Comparison of ENCODE assay signal across 8 mouse cellular contexts in genomic region chr7:16614888-16615715, GRCm38 (mm10). TPM values are rescaled to one million over a fixed set of nuclear protein-coding genes. Genes with fewer than 3 reads are reported as not detected.
DNase-seq lines count a peak whose midpoint lies in the region; ATAC-seq and TF ChIP-seq lines count a peak whose summit lies in the region.

Arhgap35 (minus strand) TSS chr7:16614993.

- peak; percentile 97 for ATAC-seq in forebrain, embryonic 11.5 days (replicated peaks; ENCODE audit: low FRiP score)
- ATAC-seq in heart, embryonic 16.5 days (replicated peaks; ENCODE audit: extremely low read depth, insufficient read depth, low FRiP score) = peak; percentile 95
- ATAC-seq in liver, embryonic 15.5 days (ENCODE audit: insufficient read depth) = peak; percentile 92
- peak; percentile 97 for ATAC-seq in neural tube, embryonic 12.5 days (ENCODE audit: low FRiP score, low read depth)

- H3K4me3 ChIP-seq in CH12.LX (replicated peaks in 1 of 3; ENCODE audit: low read depth in 2 of 3, low read length in 2 of 3, poor library complexity in 1 of 3) = peak within 1 kb of the TSS; percentile 70 to 100 (median 86)
- peak within 1 kb of the TSS; percentile 85 for H3K4me3 ChIP-seq in forebrain, embryonic 11.5 days (ENCODE audit: low read depth, low read length)
- H3K4me3 ChIP-seq in heart, embryonic 16.5 days (ENCODE audit: low read length) = peak within 1 kb of the TSS; percentile 87
- H3K4me3 ChIP-seq in liver, embryonic 15.5 days (replicated peaks) = peak within 1 kb of the TSS; percentile 73
- peak within 1 kb of the TSS; percentile 93 for H3K4me3 ChIP-seq in neural tube, embryonic 12.5 days

- no peak for TF ChIP-seq EP300 in CH12.LX (IDR thresholded peaks at IDR 0.05; ENCODE audit: low read length)

- H3K9me3 ChIP-seq in CH12.LX (replicated peaks; ENCODE audit: low read length) = peaks cover under 1% of the 10 kb centered on the region
- H3K9me3 ChIP-seq in forebrain, embryonic 11.5 days (ENCODE audit: control insufficient read depth, low read length) = no peaks in the 10 kb centered on the region
- H3K9me3 ChIP-seq in heart, embryonic 16.5 days (replicated peaks; ENCODE audit: control insufficient read depth, low read length) = no peaks in the 10 kb centered on the region
- no peaks in the 10 kb centered on the region for H3K9me3 ChIP-seq in liver, embryonic 15.5 days (replicated peaks)
- no peaks in the 10 kb centered on the region for H3K9me3 ChIP-seq in neural tube, embryonic 12.5 days

- H3K79me2 ChIP-seq in CH12.LX (replicated peaks; ENCODE audit: control insufficient read depth, extremely low read depth, insufficient read depth, poor library complexity, severe bottlenecking) = peaks cover 20% of the 10 kb centered on the region

- under 1% methylated on average over 67 of the region's 78 CpGs for WGBS in forebrain, embryonic 11.5 days
- WGBS in heart, embryonic 16.5 days = under 1% methylated on average over 68 of the region's 78 CpGs
- WGBS in liver, embryonic 15.5 days (ENCODE audit: insufficient replicate concordance) = under 1% methylated on average over 78 of the region's 78 CpGs
- WGBS in neural tube, embryonic 12.5 days = under 1% methylated on average over 78 of the region's 78 CpGs

- H3K4me1 ChIP-seq in CH12.LX (ENCODE audit: control insufficient read depth in 1 of 2, insufficient read depth in 2 of 2) = peaks cover 3 to 46% of the 10 kb centered on the region in 2 experiments; a peak in 3 of 4 replicates
- peaks cover 15% of the 10 kb centered on the region; the same call in 1 of the 2 replicates for H3K4me1 ChIP-seq in forebrain, embryonic 11.5 days (replicated peaks; ENCODE audit: control insufficient read depth, insufficient read depth, low read length)
- H3K4me1 ChIP-seq in heart, embryonic 16.5 days (ENCODE audit: control insufficient read depth, insufficient read depth, low read length) = peaks cover 47% of the 10 kb centered on the region
- peaks cover 48% of the 10 kb centered on the region for H3K4me1 ChIP-seq in liver, embryonic 15.5 days (replicated peaks)
- peaks cover 45% of the 10 kb centered on the region for H3K4me1 ChIP-seq in neural tube, embryonic 12.5 days

- dilution Hi-C loops in CH12.LX (cut with MboI; ENCODE audit: extremely low pct_ligation_motif_present, extremely low pct_unique_long_range_greater_than_20kb, low sequenced_read_pairs) = no loop called here

- H3K27ac ChIP-seq in CH12.LX (ENCODE audit: insufficient read depth, low read depth) = peak within 1 kb of the TSS; percentile 86
- H3K27ac ChIP-seq in forebrain, embryonic 11.5 days (ENCODE audit: low read depth, low read length) = peak within 1 kb of the TSS; percentile 100
- H3K27ac ChIP-seq in heart, embryonic 16.5 days (ENCODE audit: low read length) = peak within 1 kb of the TSS; percentile 100
- peak within 1 kb of the TSS; percentile 90 for H3K27ac ChIP-seq in liver, embryonic 15.5 days (replicated peaks)
- H3K27ac ChIP-seq in neural tube, embryonic 12.5 days = peak within 1 kb of the TSS; percentile 100

- no peak for TF ChIP-seq RAD21 in CH12.LX (IDR thresholded peaks at IDR 0.05; ENCODE audit: low read depth, low read length)

- H3K36me3 ChIP-seq in CH12.LX (replicated peaks in 1 of 2; ENCODE audit: control insufficient read depth in 1 of 2, insufficient read depth in 1 of 2, low read length in 1 of 2) = peaks cover 0 to 3% of the 10 kb centered on the region in 2 experiments
- no peaks in the 10 kb centered on the region for H3K36me3 ChIP-seq in forebrain, embryonic 11.5 days (ENCODE audit: control insufficient read depth, insufficient read depth, low read length)
- no peaks in the 10 kb centered on the region for H3K36me3 ChIP-seq in heart, embryonic 16.5 days (ENCODE audit: control insufficient read depth, insufficient read depth)
- no peaks in the 10 kb centered on the region for H3K36me3 ChIP-seq in liver, embryonic 15.5 days (replicated peaks)
- no peaks in the 10 kb centered on the region for H3K36me3 ChIP-seq in neural tube, embryonic 12.5 days

- in situ Hi-C loops in CH12.LX (cut with MboI; ENCODE audit: low pct_ligation_motif_present, low pct_unique_long_range_greater_than_20kb, low sequenced_read_pairs) = loop anchor here (5.0 kb wide), 2 partner anchors 38 to 108 kb away; no protein-coding TSS in a partner anchor

- peak; percentile 97 for DNase-seq in CH12.LX (ENCODE audit: extremely low read depth)
- peak; percentile 92 for DNase-seq in c-Kit-positive CD71-positive TER-119-negative erythroid progenitor cells, embryonic 14.5 days (ENCODE audit: low read depth)
- peak; percentile 100 for DNase-seq in forebrain, embryonic 11.5 days (ENCODE audit: low spot score)
- DNase-seq in kidney, postnatal 36 days = peak; percentile 99
- DNase-seq in telencephalon, adult 2 months (ENCODE audit: low read depth, low spot score) = peak; percentile 100

- no peak for TF ChIP-seq CTCF in CH12.LX (conservative IDR thresholded peaks at IDR 0.05 in 1 of 2, IDR thresholded peaks at IDR 0.05 in 1 of 2; ENCODE audit: low read depth in 2 of 2, low read length in 2 of 2)

- peak within 1 kb of the TSS; percentile 95 for H3K9ac ChIP-seq in CH12.LX (ENCODE audit: insufficient read depth, low read depth)
- H3K9ac ChIP-seq in forebrain, embryonic 11.5 days (ENCODE audit: low read length) = peak within 1 kb of the TSS; percentile 99
- H3K9ac ChIP-seq in heart, embryonic 16.5 days (ENCODE audit: low read length) = peak within 1 kb of the TSS; percentile 97
- H3K9ac ChIP-seq in liver, embryonic 15.5 days = peak within 1 kb of the TSS; percentile 77
- peak within 1 kb of the TSS; percentile 99 for H3K9ac ChIP-seq in neural tube, embryonic 12.5 days

- peak; percentile 72 for TF ChIP-seq POLR2A in CH12.LX (IDR thresholded peaks at IDR 0.05; ENCODE audit: low read depth, low read length)

- peak within 1 kb of the TSS; percentile 62 for H3K4me2 ChIP-seq in CH12.LX (ENCODE audit: insufficient read depth, low read depth, poor library complexity, severe bottlenecking)
- peak within 1 kb of the TSS; percentile 84 for H3K4me2 ChIP-seq in forebrain, embryonic 11.5 days (ENCODE audit: low read depth, low read length, severe bottlenecking)
- peak within 1 kb of the TSS; percentile 74 for H3K4me2 ChIP-seq in heart, embryonic 16.5 days (ENCODE audit: low read depth, low read length)
- peak within 1 kb of the TSS; percentile 93 for H3K4me2 ChIP-seq in liver, embryonic 15.5 days
- peak within 1 kb of the TSS; percentile 97 for H3K4me2 ChIP-seq in neural tube, embryonic 12.5 days (replicated peaks)

- peaks cover 6% of the 10 kb centered on the region for H3K27me3 ChIP-seq in CH12.LX (replicated peaks)
- peaks cover 4% of the 10 kb centered on the region; the same call in 1 of the 2 replicates for H3K27me3 ChIP-seq in forebrain, embryonic 11.5 days (ENCODE audit: control insufficient read depth, insufficient read depth, low read length)
- no peaks in the 10 kb centered on the region for H3K27me3 ChIP-seq in heart, embryonic 16.5 days (ENCODE audit: control insufficient read depth, insufficient read depth, low read length)
- peaks cover 56% of the 10 kb centered on the region for H3K27me3 ChIP-seq in liver, embryonic 15.5 days
- H3K27me3 ChIP-seq in neural tube, embryonic 12.5 days (replicated peaks) = no peaks in the 10 kb centered on the region

TF ChIP-seq in CH12.LX, 34 proteins besides CTCF, POLR2A, EP300 and RAD21 (continues in another document):
- TF ChIP-seq IRF4 (IDR thresholded peaks at IDR 0.05; ENCODE audit: low read depth, low read length) = no peak; the same call in 1 of the 2 replicates
- peak; percentile 88 for TF ChIP-seq BHLHE40 (IDR thresholded peaks at IDR 0.05; ENCODE audit: low read depth, low read length)
- peak; percentile 52 for TF ChIP-seq USF2 (conservative IDR thresholded peaks at IDR 0.05; ENCODE audit: low read depth, low read length)
- 0 out of 2 replicates have a peak, but pooled peaks have one; percentile 27 for TF ChIP-seq ELF1 (IDR thresholded peaks at IDR 0.05; ENCODE audit: low read depth, low read length)
- TF ChIP-seq NELFE (IDR thresholded peaks at IDR 0.05; ENCODE audit: low read depth, low read length) = peak; percentile 74
- no peak; the same call in 1 of the 2 replicates for TF ChIP-seq ETS1 (conservative IDR thresholded peaks at IDR 0.05; ENCODE audit: low read depth, low read length)
- peak; percentile 84 for TF ChIP-seq MXI1 (IDR thresholded peaks at IDR 0.05; ENCODE audit: low read depth, low read length)
- peak; percentile 46 for TF ChIP-seq TCF12 (IDR thresholded peaks at IDR 0.05; ENCODE audit: low read depth, low read length)
- no peak for TF ChIP-seq PAX5 (IDR thresholded peaks at IDR 0.05; ENCODE audit: low read length)
- TF ChIP-seq ZNF384 (IDR thresholded peaks at IDR 0.05; ENCODE audit: low read depth, low read length) = no peak
- TF ChIP-seq MEF2A (IDR thresholded peaks at IDR 0.05; ENCODE audit: borderline replicate concordance, low read depth, low read length) = no peak
- peak; percentile 77 for TF ChIP-seq MYC (IDR thresholded peaks at IDR 0.05; ENCODE audit: low read depth, low read length)
- peak; percentile 92 for TF ChIP-seq CHD2 (IDR thresholded peaks at IDR 0.05; ENCODE audit: low read length)
- no peak for TF ChIP-seq ZC3H11A (IDR thresholded peaks at IDR 0.05; ENCODE audit: low read depth, low read length)
- TF ChIP-seq CHD1 (IDR thresholded peaks at IDR 0.05; ENCODE audit: low read depth, low read length) = no peak
- TF ChIP-seq MAZ (IDR thresholded peaks at IDR 0.05; ENCODE audit: low read depth, low read length) = peak; percentile 82
- TF ChIP-seq ZKSCAN1 (IDR thresholded peaks at IDR 0.05; ENCODE audit: borderline replicate concordance, low read depth, low read length) = no peak
- peak; percentile 91 for TF ChIP-seq NRF1 (IDR thresholded peaks at IDR 0.05; ENCODE audit: low read depth, low read length)
- TF ChIP-seq POLR2AphosphoS2 (IDR thresholded peaks at IDR 0.05; ENCODE audit: low read depth, low read length) = peak; percentile 62; the same call in 1 of the 2 replicates
- peak; percentile 84 for TF ChIP-seq USF1 (IDR thresholded peaks at IDR 0.05; ENCODE audit: low read depth, low read length)
- peak; percentile 32; the same call in 1 of the 2 replicates for TF ChIP-seq HCFC1 (IDR thresholded peaks at IDR 0.05; ENCODE audit: low read depth, low read length)
- no peak for TF ChIP-seq RCOR1 (conservative IDR thresholded peaks at IDR 0.05; ENCODE audit: low read depth, low read length)
- TF ChIP-seq MAX (IDR thresholded peaks at IDR 0.05; ENCODE audit: low read length) = peak; percentile 98

RNA-seq across cellular contexts. Expression of gene Arhgap35, which starts in this region (rescaled TPM):
- 5.2 and 5.3 TPM in 2 replicates for total RNA-seq in CH12.LX (2012; rRNA removed)
- 2.7 and 3.0 TPM in 2 replicates for total RNA-seq in CH12.LX (2014; rRNA removed)
- 6.0 and 7.2 TPM in 2 replicates for polyA plus RNA-seq in CH12.LX (2012; ENCODE audit: insufficient read length, low read depth)
- polyA plus RNA-seq in forebrain, embryonic 11.5 days (2014; fragmentation: Nextera tagmentation; extraction: Ambion mirVana) = 39.9 and 45.2 TPM in 2 replicates
- 12.9 and 16.0 TPM in 2 replicates for polyA plus RNA-seq in heart, embryonic 16.5 days (2015; fragmentation: Nextera tagmentation; extraction: Ambion mirVana)
- 2.4 and 2.7 TPM in 2 replicates for polyA plus RNA-seq in liver, embryonic 15.5 days (2015; fragmentation: Nextera tagmentation; extraction: Ambion mirVana)
- 33.5 and 36.8 TPM in 2 replicates for polyA plus RNA-seq in neural tube, embryonic 12.5 days (2016; fragmentation: Nextera tagmentation; extraction: Ambion mirVana)

Comparison
In these comparisons a context has a peak if more than half of its experiments do, and no peak if none do; other contexts are left out.
1. Peak in every context shown above with its lines: DNase-seq, ATAC-seq, H3K4me3 ChIP-seq and H3K27ac ChIP-seq.